Mouse (Mus musculus) spleen, embryonic (tissue): ENCODE measurements around the gene Eif2a.
"Not testable (repeated sequence)": the region's sequence is repeated elsewhere in the genome, so short reads cannot be mapped to it uniquely, and the experiment has no call there.

Source experiments
- CTCF ChIA-PET: fragments of 350-600 bp; sonication (Branson Sonifier 250); formaldehyde crosslinking; loops from one replicate; lab custom pipeline; 2022; lab: Charles Lee

Eif2a gene

DNA sequence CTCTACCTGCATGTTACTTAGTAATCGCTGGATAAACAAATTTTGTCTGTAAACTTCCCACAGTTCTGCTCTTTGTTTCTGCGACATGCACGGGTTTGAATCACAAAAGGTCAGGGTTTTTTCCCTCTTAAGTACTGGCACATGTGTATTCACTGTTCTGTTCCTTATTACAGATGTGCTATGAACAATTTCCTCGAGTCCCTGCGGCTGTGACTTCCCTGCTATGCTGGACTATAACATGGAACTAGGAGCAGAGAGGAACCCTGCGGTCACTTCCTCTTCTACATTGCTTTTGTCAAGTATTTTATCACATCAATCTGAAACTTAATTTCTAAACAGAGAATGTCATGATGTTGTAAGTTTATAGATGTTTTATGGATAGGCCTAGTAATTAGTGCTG lies 5.3 kb upstream of the Eif2a start:
- CTCF ChIA-PET: no interaction called here

DNA sequence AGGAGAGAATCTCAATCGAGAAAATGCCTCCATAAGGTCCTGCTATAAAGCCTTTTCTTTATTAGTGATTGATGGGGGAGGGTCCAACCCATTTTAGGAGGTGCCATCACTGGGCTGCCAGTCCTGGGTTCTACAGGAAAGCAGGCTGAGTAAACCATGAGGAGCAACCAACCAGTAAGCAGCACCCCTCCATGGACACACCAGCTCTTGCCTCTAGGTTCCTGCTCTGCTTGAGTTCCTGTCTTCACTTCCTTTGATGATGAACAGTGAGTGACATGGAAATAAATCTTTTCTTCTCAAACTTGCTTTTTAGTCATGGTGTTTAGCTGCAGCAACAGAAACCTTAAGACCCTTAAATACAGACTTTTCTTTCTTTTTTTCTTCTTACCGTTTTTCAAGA lies 4.3 kb upstream of the Eif2a start:
- CTCF ChIA-PET: no interaction called here

DNA sequence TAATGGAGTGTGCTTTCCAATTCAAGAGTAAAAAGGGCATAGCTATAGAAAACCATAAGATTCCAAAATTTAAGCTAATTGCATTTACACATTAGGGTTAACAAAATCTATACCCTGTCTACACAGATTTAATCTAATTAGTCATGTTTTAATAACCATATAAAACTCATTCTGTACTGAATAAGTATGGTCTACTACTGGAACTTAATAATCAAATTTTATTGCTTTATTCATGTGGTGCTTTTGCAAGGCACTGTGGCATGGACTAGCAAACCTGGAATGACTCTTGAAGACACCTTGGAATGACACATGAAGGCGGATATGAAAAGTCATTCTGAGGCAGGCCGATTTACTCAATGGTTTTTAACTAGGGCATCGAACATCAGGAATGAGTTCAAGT lies 2.2 kb upstream of the Eif2a start:
- CTCF ChIA-PET: interaction anchor here (0.6 kb wide), 1 partner anchor 117 kb away, joined by 3 read pairs; no protein-coding TSS in a partner anchor

DNA sequence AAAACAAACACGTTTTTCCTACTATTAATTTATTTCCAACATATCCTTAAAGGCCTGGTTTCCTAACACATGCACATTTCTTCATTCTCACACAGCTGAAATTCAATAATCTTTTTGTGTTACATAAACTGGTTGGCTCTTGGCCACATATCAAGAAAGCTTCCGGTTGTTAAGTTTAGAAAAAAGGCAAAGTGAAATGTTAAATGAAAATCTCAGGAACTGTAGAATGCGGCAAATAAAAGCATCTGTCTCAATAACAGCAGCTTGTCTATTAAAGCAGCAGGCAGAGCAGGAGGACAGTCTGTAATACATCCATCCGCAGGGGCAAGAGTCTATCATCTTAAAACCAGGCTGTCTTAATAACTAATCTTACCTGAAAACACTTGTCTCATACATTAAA lies 1.4 kb upstream of the Eif2a start:
- CTCF ChIA-PET: no interaction called here

DNA sequence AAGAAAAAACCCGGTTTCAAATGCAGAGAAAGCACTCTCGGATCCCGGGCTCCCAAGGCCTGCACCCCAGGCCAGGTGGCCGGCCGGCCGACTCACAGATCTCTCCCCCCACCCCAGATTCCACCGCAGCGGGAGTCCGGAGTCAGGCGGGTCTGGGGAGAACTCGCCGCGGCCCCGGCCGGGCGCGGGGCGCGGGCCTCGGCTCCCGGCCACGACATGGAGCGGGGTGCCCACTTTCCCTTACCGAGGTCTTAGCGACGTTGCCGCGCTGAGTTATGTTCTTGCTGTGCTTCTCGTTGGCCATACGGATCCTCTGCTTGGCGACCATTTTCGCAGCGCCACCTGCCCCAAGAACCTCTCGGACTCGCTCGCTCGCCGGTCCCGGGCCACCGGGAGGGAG lies 455 bp upstream of the Eif2a start:
- CTCF ChIA-PET: no interaction called here

DNA sequence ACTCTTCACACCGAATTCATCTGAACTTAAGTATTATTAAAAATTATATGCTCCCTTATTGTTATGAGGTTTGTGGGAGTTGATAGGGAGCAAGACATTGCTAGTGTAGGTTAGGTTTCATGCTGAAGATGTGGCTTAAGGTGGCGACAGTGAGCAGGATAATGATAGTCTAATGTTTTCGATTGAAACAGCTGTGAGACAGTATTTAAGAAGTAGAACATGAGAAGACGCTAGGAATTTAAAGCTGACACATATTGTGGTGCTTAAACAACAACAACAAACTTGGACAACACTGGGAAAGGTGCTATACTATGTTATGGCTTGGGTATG lies 752 bp downstream of the Eif2a start:
- CTCF ChIA-PET: interaction anchor here (0.5 kb wide), 2 partner anchors 13 to 127 kb away, joined by 3 to 6 read pairs; no protein-coding TSS in a partner anchor

DNA sequence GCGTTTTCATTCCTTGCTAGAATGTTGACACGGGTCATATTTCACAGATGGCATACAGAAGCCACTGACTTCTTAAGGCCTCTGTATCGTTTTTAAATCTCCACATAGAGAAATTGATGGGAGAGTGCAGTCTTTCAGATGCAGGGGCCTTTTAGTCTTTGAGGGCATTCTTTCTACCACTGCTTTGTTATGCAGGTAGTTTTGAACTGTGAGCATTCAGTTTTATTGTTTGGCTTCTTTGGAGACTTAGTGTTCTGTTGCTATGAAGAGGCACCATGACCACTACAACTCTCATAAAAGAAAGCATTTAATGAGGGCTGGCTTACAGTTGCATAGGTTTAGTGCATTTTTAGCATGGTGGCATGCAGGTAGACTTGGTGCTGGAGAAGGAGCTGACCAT lies 11.0 kb downstream of the Eif2a start:
- CTCF ChIA-PET: no interaction called here

DNA sequence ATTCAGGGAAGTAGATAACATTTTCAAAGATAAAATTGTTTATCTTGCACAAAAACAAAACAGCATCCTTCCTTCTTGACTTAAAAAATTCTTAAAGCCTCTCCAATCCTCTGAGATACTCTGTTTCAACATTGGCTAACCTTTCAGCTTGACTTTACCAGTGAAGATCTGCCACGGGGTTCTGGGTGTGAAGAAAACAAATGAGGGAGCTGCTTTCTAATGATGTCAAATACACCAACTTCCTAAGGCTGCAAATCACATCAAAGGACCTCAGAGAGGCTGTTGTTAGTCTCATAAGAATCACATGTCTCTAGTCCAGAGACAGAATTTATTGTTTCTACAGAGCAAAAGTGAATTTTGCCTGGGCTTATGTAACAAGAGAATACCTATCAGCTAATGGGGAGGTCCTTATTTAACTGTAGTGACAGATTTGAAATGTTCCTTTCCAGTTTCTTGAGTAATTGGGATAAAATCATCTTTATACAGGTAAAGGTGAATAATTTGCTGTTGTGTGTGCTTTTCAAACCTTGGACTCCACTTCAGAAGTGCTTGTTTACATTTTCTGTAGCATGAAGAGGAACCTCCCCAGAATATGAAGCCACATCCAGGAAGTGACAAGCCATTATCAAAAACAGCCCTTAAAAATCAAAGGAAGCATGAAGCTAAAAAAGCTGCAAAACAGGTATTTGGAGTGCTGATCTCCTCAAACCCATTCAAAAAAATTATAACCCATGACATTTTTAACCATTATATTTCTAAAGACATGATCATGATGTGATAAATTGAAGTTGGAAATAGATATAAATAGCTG lies 26.6 kb downstream of the Eif2a start:
- CTCF ChIA-PET: interaction anchor here (0.5 to 0.6 kb wide), 2 partner anchors 10 to 39 kb away, joined by 4 to 9 read pairs; no protein-coding TSS in a partner anchor

DNA sequence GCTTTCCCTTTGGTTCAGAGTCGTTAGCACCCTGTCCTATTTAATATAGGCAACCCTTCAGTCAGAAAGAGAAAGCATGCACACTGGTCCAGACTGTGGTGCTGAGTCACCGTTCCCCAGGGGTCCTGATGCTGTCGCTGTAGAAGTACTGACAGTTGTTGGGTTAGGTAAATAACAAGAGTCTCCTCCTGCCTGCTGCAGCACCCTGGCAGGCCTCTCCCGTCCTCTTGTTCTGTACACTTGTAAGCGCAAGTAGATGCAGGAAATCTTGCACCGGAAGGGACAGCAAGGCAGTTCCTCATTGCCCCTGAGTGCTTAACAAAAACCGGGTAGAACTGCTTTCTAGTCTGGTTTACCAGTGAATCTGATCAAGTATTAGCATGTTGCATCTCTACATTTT lies 31.0 kb downstream of the Eif2a start:
- CTCF ChIA-PET: no interaction called here

DNA sequence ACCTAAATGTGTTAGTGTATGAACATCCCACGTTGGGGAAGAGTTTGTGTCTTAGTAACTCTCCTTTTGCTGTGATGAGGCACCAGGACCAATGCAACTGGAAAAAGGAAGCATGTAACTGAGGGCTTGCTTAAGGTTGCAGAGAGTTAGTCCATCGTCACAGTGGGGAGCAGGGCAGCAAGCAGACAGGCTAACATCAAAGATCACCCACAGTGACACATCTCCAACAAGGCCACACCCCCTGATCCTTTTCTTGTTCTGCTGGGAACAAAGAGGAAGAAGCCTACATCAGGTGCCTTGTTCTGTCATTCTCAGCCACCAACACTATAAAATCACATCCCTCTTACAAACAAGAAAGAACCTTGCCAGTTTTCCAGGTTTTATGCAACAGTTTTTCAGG lies 34.3 kb downstream of the Eif2a start:
- CTCF ChIA-PET: no interaction called here

DNA sequence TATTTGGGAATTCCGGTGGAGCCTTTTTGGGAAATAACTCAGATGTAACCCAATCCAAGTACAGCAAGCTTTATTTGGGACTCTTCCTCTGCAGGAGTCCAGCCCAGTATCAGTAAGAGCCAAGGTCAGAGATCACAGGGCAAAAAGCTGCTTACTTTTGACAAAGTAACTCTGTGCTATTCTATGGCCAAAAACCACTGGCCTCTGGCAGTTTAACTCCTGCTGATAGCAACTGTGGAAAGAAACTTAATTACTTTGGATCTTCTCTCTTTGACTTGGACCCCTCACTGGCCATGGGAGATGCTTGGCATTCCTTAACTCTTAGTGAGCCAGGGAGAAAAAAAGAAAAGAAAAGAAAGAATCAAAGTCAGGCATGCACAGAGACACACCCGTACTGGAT lies 35.8 kb downstream of the Eif2a start:
- CTCF ChIA-PET: no interaction called here

DNA sequence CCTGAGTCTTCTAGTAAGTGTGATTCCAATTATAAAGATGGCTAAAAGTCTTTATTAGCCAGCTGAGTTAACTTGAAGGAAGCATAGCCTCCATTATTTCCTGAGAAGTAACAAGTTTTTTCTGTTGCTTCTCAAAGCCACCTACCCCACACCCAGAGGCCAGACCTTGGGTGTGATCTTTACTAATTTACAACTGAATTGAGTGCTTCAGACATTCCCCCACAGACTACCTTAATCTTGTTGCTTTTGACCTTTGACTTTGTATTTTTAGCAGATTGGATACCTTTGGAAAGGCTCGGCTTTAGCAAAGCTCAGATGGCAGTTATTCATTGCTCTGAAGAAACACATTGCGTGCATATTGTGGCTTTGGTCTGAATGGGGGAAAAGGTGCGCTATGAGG lies 45.2 kb downstream of the Eif2a start:
- CTCF ChIA-PET: interaction anchor here (0.7 kb wide), 1 partner anchor 40 kb away, joined by 3 read pairs; no protein-coding TSS in a partner anchor

DNA sequence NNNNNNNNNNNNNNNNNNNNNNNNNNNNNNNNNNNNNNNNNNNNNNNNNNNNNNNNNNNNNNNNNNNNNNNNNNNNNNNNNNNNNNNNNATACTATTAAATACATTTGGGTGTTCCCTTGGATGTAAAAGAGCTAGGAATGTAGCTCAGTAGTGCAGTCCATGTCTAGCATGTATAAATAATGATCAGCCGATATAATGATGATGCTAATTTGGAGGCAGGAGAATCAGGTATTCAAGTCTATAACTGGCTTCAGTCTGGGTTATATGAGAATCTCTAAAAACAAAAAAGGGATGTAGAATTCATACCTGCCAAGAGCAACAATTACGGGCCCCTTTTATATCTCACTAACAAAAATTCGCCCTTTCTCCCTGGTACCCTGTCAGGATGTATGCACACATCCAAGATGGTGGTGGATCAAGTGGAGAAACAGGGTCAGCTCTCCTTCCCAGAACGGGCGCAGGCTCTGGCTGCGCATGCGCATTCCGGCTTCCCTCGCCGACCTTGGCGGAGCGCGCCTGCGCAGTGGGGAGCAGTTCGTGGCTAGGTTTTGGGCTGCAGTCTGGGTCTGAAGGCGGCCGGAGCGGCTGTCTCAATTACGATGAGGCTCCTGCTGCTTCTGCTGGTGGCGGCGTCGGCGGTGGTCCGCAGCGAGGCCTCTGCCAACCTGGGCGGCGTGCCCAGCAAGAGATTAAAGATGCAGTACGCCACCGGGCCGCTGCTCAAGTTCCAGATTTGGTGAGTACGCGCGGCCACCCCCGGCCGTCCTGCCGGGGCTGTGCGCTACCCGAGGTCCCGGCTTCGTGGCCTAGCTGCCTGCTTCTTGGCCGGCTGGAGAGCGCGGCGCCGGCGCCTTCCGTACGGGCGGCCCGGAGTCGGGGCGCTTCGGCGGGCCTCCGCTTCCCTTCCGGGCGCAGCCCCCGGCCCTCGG lies 50.8 kb downstream of the Eif2a start, which contains the start of gene Selenot:
Gene Selenot (plus strand): TSS at position 500 of the 930 bp plus-strand sequence.
- CTCF ChIA-PET: no interaction called here

DNA sequence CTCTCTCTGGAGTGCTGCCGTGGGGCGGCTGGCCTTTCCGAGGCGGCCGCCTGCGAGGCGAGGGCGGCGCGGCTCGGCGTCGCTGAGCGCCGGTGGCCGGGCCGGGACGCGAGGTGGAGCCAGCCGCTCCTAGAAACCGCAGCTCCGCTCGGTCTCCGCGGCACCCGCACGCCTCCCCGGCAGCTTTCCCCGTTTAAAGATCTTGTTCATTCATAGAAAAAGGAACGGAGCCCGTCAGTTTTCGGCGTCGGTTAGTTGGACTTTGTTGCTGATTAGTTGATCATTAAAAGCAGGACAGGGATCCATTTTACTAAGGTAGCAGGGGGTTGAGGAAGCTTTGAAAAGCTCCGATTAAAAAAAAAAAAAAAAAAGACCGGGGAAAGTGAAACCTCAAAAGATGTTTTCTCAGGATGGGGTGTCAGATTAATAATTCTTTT lies 51.5 kb downstream of the Eif2a start:
- CTCF ChIA-PET: no interaction called here

DNA sequence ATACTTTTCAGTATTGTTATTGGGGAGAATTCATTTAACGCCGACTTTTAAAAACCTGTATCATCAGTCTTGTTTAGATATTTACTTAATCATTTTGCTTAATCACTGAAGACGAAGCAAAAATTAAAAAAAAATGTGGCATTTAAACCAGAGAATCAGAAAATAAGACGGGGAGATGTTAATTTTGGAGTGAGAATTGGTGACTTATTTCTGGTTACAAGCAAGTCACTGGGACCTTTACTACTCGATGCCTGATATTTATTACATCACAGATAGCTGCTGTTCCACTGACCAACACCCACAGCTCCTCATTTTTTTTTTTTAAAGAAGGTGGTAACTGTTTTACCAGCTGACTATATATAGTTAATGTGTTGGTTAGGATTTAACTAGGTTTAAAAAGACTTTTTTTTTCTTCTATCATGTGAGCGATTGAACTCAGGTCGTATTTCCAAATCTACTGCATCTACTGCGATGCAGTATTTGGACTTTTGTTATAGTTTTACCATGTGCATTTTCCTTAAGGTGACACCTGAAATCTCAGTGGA lies 52.0 kb downstream of the Eif2a start:
- CTCF ChIA-PET: no interaction called here

DNA sequence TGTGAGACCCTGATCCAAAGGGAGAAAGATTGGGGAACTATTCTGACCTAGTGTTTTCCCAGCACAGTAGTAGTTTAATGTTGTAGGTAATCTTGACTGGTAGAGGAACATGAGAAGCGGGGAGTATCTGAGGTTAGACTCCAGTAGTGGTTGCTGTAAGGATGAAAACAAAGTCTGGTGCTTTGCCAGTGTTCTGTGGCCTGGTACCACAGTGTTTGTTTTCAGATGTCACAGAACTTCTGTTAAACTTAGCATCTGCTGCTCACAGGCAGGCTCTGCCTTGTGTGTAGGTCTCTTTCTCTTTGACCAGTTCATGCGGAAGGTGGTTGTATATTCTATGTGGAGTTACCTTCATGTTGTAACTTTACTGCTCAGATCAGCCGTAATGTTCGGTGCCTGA lies 55.9 kb downstream of the Eif2a start:
- CTCF ChIA-PET: interaction anchor here (0.5 kb wide), 1 partner anchor 8 kb away, joined by 3 read pairs; no protein-coding TSS in a partner anchor

DNA sequence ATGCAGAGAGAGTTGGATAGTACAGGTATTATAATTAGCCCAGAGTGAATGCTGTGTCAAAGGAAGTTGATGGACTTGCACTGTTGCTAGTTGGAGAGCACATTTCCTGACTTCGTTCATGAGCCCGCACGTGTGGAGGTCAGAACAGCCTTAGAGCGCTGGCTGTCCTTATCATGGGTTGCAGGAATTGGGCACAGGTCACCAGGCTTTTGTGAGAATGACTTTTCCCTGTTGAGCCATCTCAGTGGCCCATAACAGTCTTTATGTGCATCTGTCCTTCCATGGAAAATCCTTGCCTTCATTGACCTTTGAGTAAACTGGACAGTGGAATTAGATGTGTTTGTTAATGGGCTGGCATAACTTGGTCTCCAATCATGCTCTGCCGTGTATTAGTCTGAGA lies 56.7 kb downstream of the Eif2a start:
- CTCF ChIA-PET: interaction anchor here (0.6 kb wide), 1 partner anchor 80 kb away, joined by 7 read pairs; no protein-coding TSS in a partner anchor

DNA sequence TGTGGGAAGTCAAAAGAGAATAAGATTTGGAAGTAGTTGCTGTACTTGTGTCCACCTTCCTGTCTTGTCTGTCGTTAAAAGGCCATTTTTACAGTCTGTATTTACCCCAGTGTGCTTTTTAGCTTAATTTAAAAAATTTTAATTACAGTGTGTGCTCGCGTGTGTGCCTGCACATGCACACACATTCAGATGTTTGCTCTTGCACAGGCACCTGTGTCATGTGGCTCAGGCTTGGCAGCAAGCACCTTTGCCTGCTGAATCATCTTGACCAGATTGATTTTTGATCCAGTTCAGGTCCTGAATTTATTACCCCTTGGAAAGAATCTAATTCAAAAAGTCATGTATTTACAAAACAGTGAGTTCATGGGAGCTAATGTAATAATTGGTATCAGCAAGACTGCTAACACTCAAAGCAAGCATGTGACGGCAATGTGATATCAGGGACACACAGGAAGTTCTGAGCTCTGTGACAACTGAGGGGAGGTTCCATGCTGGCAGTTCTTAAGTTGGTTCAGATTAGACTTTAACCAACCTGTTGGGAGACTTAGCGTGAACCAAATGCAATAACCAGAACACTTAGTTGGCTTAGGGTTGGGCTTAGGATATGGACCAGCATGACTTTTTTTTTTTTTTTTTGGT lies 57.3 kb downstream of the Eif2a start:
- CTCF ChIA-PET: interaction anchor here (0.7 kb wide), 1 partner anchor 29 kb away, joined by 4 read pairs; no protein-coding TSS in a partner anchor

DNA sequence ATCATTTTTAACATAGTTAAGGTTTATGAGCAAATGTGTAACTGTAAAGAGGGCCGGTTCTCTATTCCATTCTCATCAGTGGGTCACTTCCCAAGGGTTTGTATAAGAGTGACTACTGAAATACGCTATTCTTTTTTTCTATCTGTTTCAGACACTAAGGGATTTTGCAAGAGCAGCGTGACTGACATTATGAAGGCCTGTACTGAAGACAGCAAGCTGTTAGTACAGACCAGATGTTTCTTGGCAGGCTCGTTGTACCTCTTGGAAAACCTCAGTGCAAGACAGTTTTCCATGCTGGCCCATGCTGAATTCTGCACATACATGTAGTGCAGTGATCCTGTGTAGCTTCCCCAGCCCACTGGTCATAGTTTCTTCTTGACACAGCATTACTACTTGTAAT lies 64.9 kb downstream of the Eif2a start:
- CTCF ChIA-PET: interaction anchor here (0.9 kb wide), 1 partner anchor 11 kb away, joined by 3 read pairs; no protein-coding TSS in a partner anchor

DNA sequence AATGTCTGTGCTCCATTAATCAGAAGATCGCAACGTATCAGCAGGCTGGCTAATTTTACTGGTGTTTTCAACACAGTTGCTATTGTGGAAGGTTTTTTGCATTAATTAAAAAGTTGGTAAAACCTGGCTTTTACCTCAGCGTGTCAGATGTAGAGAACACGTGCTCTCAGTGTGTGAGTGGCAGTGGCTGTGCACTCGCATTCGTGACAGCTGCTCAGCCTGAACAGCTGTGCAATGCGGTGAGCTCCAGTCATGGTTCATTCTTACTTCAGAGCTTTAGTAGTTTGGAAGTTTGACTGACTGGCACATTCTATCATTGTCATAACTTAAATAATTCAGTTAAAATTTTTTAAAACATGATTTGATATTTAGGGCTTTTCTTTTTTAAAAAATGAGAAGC lies 67.0 kb downstream of the Eif2a start:
- CTCF ChIA-PET: not testable (repeated sequence)

DNA sequence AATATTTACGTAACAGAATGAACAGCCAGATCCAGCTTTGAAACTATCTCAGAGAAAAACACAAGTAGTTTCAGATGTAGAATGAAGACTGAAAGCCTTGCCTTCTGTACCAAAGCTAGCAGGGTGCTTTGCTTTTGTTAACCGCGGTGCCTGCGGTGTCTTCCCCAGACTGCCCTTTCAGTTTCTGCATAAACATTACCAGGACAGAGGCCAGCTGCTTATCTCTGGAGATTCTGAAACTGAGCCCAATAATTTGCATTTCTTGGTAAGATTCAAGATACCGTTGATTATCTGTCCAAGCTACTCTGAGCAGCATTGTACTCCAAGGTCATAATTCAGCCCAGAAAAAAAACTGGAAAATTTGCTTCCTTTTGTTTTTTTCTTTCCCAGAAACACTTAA lies 68.0 kb downstream of the Eif2a start:
- CTCF ChIA-PET: no interaction called here
